Mouse (Mus musculus): ENCODE data around the gene Tmem144. TPM values are rescaled to one million over a fixed set of nuclear protein-coding genes. Genes with fewer than 3 reads are reported as not detected.

Gene Tmem144
- 2.9 TPM in 2 replicates for polyA plus RNA-seq (2014; fragmentation: Nextera tagmentation; extraction: Ambion mirVana)

- Histone ChIP-seq H3K27me3 (ENCODE audit: control insufficient read depth, insufficient read depth, low read length) (no peaks in the 10 kb centered on the region), H3K9me3 (ENCODE audit: control insufficient read depth, low read length) (no peaks in the 10 kb centered on the region), H3K27ac (ENCODE audit: low read depth, low read length) (no peak within 1 kb of the TSS), H3K4me3 (ENCODE audit: low read depth, low read length) (no peak within 1 kb of the TSS), H3K9ac (ENCODE audit: low read length) (no peak within 1 kb of the TSS), H3K4me2 (ENCODE audit: low read depth) (no peak within 1 kb of the TSS), H3K36me3 (ENCODE audit: control insufficient read depth, insufficient read depth, low read length) (no peaks in the 10 kb centered on the region), H3K4me1 (ENCODE audit: control insufficient read depth, insufficient read depth, low read length) (no peaks in the 10 kb centered on the region)
- WGBS: 62% methylated on average over 8 of the region's 8 CpGs
- no peak for ATAC-seq (ENCODE audit: insufficient read depth, low FRiP score, low TSS enrichment)
- DNase-seq (ENCODE audit: low spot score): no peak
These were observed at the start of gene Tmem144 for GRCm38 (mm10) chr3:79852654-79853166. Gene Tmem144 (minus strand): TSS chr3:79852773.

- no peak overlapping the region for H3K4me3 ChIP-seq (ENCODE audit: low read depth, low read length)
- no peak for DNase-seq (ENCODE audit: low spot score)
- no peak for ATAC-seq (ENCODE audit: insufficient read depth, low FRiP score, low TSS enrichment)
- no peaks in the 10 kb centered on the region for H3K27me3 ChIP-seq (ENCODE audit: control insufficient read depth, insufficient read depth, low read length)
- H3K36me3 ChIP-seq (ENCODE audit: control insufficient read depth, insufficient read depth, low read length): no peaks in the 10 kb centered on the region
- WGBS: 94% methylated on average over 4 of the region's 4 CpGs
- H3K9me3 ChIP-seq (ENCODE audit: control insufficient read depth, low read length): no peaks in the 10 kb centered on the region
- no peak overlapping the region for H3K4me2 ChIP-seq (ENCODE audit: low read depth)
- no peak overlapping the region for H3K9ac ChIP-seq (ENCODE audit: low read length)
- H3K4me1 ChIP-seq (ENCODE audit: control insufficient read depth, insufficient read depth, low read length): no peaks in the 10 kb centered on the region
- H3K27ac ChIP-seq (ENCODE audit: low read depth, low read length): no peak overlapping the region
These were observed 49.2 kb upstream of the Tmem144 start for GRCm38 (mm10) chr3:79901734-79902133.

- ATAC-seq (ENCODE audit: insufficient read depth, low FRiP score, low TSS enrichment): no peak
- no peaks in the 10 kb centered on the region for H3K36me3 ChIP-seq (ENCODE audit: control insufficient read depth, insufficient read depth, low read length)
- H3K4me2 ChIP-seq (ENCODE audit: low read depth): no peak overlapping the region
- 90% methylated on average over 6 of the region's 6 CpGs for WGBS
- H3K4me1 ChIP-seq (ENCODE audit: control insufficient read depth, insufficient read depth, low read length): no peaks in the 10 kb centered on the region
- H3K27ac ChIP-seq (ENCODE audit: low read depth, low read length): no peak overlapping the region
- DNase-seq (ENCODE audit: low spot score): no peak
- no peak overlapping the region for H3K9ac ChIP-seq (ENCODE audit: low read length)
- H3K4me3 ChIP-seq (ENCODE audit: low read depth, low read length): no peak overlapping the region
- H3K27me3 ChIP-seq (ENCODE audit: control insufficient read depth, insufficient read depth, low read length): no peaks in the 10 kb centered on the region
- no peaks in the 10 kb centered on the region for H3K9me3 ChIP-seq (ENCODE audit: control insufficient read depth, low read length)
These were observed 48.7 kb upstream of the Tmem144 start for GRCm38 (mm10) chr3:79901321-79901720.

- no peak overlapping the region for H3K27ac ChIP-seq (ENCODE audit: low read depth, low read length)
- no peak for ATAC-seq (ENCODE audit: insufficient read depth, low FRiP score, low TSS enrichment)
- no peak for DNase-seq (ENCODE audit: low spot score)
- H3K4me2 ChIP-seq (ENCODE audit: low read depth): no peak overlapping the region
- no peak overlapping the region for H3K4me3 ChIP-seq (ENCODE audit: low read depth, low read length)
- no peaks in the 10 kb centered on the region for H3K9me3 ChIP-seq (ENCODE audit: control insufficient read depth, low read length)
- 96% methylated on average over 2 of the region's 2 CpGs for WGBS
- no peak overlapping the region for H3K9ac ChIP-seq (ENCODE audit: low read length)
- no peaks in the 10 kb centered on the region for H3K4me1 ChIP-seq (ENCODE audit: control insufficient read depth, insufficient read depth, low read length)
- H3K27me3 ChIP-seq (ENCODE audit: control insufficient read depth, insufficient read depth, low read length): no peaks in the 10 kb centered on the region
- no peaks in the 10 kb centered on the region for H3K36me3 ChIP-seq (ENCODE audit: control insufficient read depth, insufficient read depth, low read length)
These were observed 47.9 kb upstream of the Tmem144 start for GRCm38 (mm10) chr3:79900502-79900901.

GRCm38 (mm10) chr3:79899906-79900305 is 47.3 kb upstream of the Tmem144 start:
- Histone ChIP-seq H3K4me3 (ENCODE audit: low read depth, low read length) (no peak overlapping the region), H3K4me2 (ENCODE audit: low read depth) (no peak overlapping the region), H3K9me3 (ENCODE audit: control insufficient read depth, low read length) (no peaks in the 10 kb centered on the region), H3K9ac (ENCODE audit: low read length) (no peak overlapping the region), H3K36me3 (ENCODE audit: control insufficient read depth, insufficient read depth, low read length) (no peaks in the 10 kb centered on the region), H3K27ac (ENCODE audit: low read depth, low read length) (no peak overlapping the region), H3K27me3 (ENCODE audit: control insufficient read depth, insufficient read depth, low read length) (no peaks in the 10 kb centered on the region), H3K4me1 (ENCODE audit: control insufficient read depth, insufficient read depth, low read length) (no peaks in the 10 kb centered on the region)
- no peak for ATAC-seq (ENCODE audit: insufficient read depth, low FRiP score, low TSS enrichment)
- 87% methylated on average over 9 of the region's 9 CpGs for WGBS
- no peak for DNase-seq (ENCODE audit: low spot score)

GRCm38 (mm10) chr3:79898514-79898913 is 45.9 kb upstream of the Tmem144 start:
- Histone ChIP-seq H3K9me3 (ENCODE audit: control insufficient read depth, low read length) (no peaks in the 10 kb centered on the region), H3K27ac (ENCODE audit: low read depth, low read length) (no peak overlapping the region), H3K27me3 (ENCODE audit: control insufficient read depth, insufficient read depth, low read length) (no peaks in the 10 kb centered on the region), H3K36me3 (ENCODE audit: control insufficient read depth, insufficient read depth, low read length) (no peaks in the 10 kb centered on the region), H3K4me1 (ENCODE audit: control insufficient read depth, insufficient read depth, low read length) (no peaks in the 10 kb centered on the region), H3K4me3 (ENCODE audit: low read depth, low read length) (no peak overlapping the region), H3K4me2 (ENCODE audit: low read depth) (no peak overlapping the region), H3K9ac (ENCODE audit: low read length) (no peak overlapping the region)
- ATAC-seq (ENCODE audit: insufficient read depth, low FRiP score, low TSS enrichment) (no peak), DNase-seq (ENCODE audit: low spot score) (no peak)

GRCm38 (mm10) chr3:79897534-79898370 is 45.2 kb upstream of the Tmem144 start:
- Histone ChIP-seq H3K9ac (ENCODE audit: low read length) (no peak overlapping the region), H3K27ac (ENCODE audit: low read depth, low read length) (no peak overlapping the region), H3K4me1 (ENCODE audit: control insufficient read depth, insufficient read depth, low read length) (no peaks in the 10 kb centered on the region), H3K27me3 (ENCODE audit: control insufficient read depth, insufficient read depth, low read length) (no peaks in the 10 kb centered on the region), H3K9me3 (ENCODE audit: control insufficient read depth, low read length) (no peaks in the 10 kb centered on the region), H3K4me2 (ENCODE audit: low read depth) (no peak overlapping the region), H3K36me3 (ENCODE audit: control insufficient read depth, insufficient read depth, low read length) (no peaks in the 10 kb centered on the region), H3K4me3 (ENCODE audit: low read depth, low read length) (no peak overlapping the region)
- whole genome bisulfite sequencing: 81% methylated on average over 13 of the region's 13 CpGs
- DNase-seq (ENCODE audit: low spot score) (no peak), ATAC-seq (ENCODE audit: insufficient read depth, low FRiP score, low TSS enrichment) (no peak)

- Histone ChIP-seq H3K27ac (ENCODE audit: low read depth, low read length) (no peak overlapping the region), H3K9ac (ENCODE audit: low read length) (no peak overlapping the region), H3K36me3 (ENCODE audit: control insufficient read depth, insufficient read depth, low read length) (no peaks in the 10 kb centered on the region), H3K9me3 (ENCODE audit: control insufficient read depth, low read length) (no peaks in the 10 kb centered on the region), H3K4me2 (ENCODE audit: low read depth) (no peak overlapping the region), H3K4me1 (ENCODE audit: control insufficient read depth, insufficient read depth, low read length) (0 out of 2 replicates have a peak, but pooled peaks cover 2% of the 10 kb centered on the region), H3K4me3 (ENCODE audit: low read depth, low read length) (no peak overlapping the region), H3K27me3 (ENCODE audit: control insufficient read depth, insufficient read depth, low read length) (no peaks in the 10 kb centered on the region)
- 90% methylated on average over 2 of the region's 2 CpGs for WGBS
- DNase-seq (ENCODE audit: low spot score) (peak; percentile 4), ATAC-seq (ENCODE audit: insufficient read depth, low FRiP score, low TSS enrichment) (no peak)
These were observed 35.4 kb upstream of the Tmem144 start for GRCm38 (mm10) chr3:79887966-79888365.

Data from neural tube, embryonic 11.5 days (tissue).